Mouse (Mus musculus) heart, adult 9 months (tissue): ENCODE measurements at regions not wholly inside any gene's neighbourhood (a gene's known extent, or its start where the extent isn't known, plus 50 kb on each side); places are given as distances from the start of the nearest gene placed in this dataset.

Experiments
- DNase-seq, 2 experiments: peaks; one replicate each; pipeline ENCODE4 v3.0.0; 2022; ENCODE audit warnings: low spot score in 2 of 2

DNA sequence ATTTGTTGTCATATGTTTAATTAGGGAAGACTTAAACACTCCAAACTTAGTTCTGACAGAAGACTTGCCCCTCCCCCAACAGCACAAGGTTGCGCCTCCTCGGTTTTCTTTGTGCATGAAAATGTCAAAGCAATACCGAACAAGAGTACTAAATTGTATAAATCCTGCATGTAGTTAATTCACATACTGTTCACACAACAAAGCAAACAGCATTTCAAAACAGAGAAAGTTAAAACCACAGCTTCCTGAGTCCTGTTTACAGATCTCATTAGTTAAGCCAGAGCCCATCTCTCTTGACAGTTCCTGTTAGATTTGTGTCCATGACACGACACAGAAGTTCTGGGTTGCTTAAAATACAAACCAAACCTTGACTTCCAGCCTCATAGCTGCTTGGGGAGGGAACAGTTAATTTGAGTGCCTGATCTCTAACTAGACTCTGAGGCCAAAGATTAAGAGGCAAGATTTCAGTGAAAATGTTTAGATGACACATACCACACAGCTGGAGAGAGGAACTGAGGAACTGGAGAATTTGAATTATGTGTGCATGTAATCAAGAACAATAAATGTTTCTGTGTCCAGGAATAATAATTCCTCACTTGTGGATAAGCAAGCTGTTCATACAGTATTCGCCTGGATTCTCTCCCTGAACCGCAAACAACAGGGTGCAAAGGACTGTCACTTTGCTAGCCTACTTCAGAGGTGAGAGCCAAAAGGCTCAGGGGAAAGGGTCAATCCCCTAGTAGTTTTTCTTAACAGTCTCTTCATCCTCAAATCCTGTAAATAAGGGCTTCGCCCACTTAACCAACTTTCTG lies 113.3 kb upstream of the Tbl1xr1 start:
- DNase-seq: no peak

DNA sequence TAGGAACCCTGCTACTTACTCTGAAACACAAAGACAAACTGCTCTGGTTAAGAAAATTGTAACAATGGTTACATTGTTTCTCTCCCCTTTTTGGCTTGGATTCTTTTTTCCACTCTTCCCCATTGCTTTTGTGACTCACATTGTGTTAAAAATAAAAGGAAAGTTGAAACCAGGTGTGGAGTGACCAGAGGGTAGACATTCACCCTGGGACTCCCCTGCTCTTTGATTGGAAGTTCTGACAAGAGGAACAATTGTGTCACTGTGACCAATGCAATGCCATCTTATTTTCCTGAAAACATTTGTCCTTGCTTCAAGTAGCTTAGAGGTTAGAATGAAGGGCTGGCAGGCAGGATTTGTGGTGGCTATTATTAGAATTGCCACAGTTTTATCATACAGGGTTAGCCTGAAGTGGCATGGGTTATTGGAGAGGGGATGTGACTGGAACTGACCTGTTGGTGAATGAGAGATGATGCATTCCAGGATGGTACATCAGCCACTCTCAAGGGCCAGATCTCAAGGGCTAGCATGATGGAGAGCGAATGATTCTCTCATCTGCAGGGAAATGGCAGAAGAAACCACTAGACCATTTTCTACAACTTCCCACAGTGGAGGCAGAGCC lies 112.6 kb upstream of the Tbl1xr1 start:
- DNase-seq: peak; percentile 63 to 64

DNA sequence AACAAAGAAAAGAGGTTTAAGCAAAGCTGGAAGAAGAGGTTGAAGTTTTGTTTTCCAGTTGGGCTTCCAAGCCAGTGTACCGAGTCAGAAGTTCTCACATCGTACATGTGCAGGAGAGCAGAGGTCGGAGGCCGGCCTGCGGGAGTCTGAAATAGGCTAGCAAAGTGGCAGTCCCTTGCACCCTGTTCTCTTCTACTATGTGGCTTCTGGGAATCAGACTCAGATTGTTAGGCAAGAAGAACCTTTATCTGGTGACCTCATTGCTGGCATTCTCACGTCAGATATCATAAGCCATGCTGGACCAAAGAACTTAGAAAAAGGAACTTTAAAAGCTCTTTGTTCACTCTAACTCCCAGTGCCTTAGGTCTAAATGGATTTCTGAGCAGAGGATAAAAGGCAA lies 112.0 kb upstream of the Tbl1xr1 start:
- DNase-seq: no peak

DNA sequence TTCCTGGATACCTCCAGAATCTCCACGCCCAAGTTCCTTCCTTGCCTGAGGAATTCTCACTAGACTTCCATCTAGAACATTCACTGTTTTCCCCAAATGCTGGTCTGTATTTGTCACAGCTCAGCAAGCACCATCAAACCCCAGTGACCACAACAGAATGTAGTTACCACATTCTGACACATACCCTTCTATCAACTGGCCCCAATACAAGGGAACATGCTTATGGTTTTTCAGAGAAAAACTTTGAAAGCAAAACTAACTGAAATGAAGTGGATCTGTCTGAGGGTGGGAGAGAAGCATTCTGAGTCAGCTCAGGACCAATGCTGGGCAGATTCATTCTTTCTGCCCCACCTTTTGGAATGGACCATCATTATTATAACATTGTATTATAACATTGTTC lies 110.9 kb upstream of the Tbl1xr1 start:
- no peak for DNase-seq

DNA sequence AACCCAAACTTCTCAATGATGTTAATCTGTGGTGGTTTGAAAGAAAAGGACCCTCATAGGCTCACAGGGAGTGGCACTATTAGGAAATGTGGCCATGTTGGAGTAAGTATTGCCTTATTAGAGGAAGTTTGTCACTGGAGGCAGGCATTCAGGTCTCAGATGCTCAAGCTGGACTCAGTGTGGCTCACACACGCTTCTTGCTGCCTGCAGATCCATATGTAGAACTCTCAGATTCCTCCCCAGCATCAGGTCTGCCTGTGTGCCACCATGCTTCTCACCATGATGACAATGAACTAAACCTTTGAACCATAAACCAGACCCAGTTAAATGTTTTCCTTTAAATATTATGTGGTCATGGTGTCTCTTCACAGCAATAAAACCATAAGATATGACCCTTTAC lies 104.7 kb upstream of the Tbl1xr1 start:
- no peak for DNase-seq

DNA sequence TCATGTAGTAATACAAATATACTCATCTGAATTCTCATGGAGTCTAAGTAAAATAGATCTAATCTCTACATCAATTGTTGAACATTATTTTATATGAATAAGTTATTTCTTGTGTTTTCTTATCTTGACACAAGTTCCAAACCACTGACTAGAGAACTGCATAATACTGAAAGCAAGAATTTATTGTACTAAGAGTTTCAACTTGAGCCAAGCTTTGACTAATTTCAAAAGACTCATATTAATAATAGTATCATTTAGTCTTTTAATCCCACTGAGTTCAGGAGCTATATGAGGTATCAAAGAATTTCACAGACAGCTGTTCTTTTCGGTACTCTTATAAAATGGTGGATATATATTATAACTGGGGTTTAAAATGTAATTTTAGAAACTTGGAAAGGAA lies 103.3 kb upstream of the Tbl1xr1 start:
- DNase-seq: no peak

DNA sequence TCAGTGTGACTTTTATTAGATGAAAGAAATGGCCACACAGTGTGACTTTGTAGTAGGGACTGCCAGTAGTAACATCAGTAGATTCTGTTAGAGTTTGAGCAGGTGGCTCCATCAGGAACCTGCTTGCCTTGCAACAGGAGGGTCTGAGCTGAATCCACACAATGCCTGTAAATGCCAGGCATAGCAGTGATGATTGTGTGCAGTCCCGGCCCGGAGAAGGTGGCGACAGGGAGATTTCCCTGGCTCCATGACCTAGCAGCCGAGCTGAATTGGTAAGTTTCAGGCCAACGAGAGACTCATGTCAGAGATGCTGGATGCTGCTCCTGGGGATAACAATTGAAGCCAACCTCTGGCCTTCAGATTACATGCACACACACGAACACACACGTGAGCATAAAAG lies 102.8 kb upstream of the Tbl1xr1 start:
- no peak for DNase-seq

DNA sequence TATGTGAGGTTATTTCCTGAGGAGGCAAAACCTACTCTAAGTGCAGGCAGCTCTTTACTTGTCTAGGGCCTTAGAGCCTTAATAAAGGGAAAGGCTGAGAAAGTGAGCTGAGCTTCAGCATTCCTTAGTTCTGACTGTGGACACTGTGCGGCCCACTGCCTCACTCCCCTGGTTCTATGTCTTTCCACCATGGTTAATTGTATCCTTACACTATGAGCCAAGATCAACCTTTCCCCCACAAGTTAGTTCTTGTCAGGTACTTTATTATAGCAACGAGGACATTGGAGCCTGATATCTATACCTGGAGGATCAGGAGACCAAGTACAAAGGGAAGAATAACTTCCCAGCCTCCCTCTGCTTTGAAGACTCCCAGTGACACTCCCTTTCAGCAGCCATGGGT lies 101.7 kb upstream of the Tbl1xr1 start:
- DNase-seq: no peak

DNA sequence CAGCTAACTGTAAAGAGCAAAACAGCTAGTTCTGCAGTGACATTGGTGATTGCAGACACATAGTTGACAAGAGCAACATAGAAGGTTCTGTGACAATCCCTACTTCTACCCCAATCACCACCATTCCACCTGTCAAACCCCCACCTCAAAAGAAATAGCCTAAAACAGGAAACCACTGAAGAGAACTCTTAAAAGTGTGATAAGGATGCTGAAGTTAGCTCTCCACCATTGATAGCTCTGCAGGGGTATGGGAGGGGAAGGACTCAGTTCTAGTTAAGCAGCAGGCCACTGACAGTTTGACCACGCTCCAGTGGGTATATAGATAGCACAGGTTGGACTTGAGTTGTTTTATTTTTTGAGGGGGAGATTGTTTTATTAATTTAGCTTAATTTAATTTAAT lies 98.7 kb upstream of the Tbl1xr1 start:
- DNase-seq: no peak

DNA sequence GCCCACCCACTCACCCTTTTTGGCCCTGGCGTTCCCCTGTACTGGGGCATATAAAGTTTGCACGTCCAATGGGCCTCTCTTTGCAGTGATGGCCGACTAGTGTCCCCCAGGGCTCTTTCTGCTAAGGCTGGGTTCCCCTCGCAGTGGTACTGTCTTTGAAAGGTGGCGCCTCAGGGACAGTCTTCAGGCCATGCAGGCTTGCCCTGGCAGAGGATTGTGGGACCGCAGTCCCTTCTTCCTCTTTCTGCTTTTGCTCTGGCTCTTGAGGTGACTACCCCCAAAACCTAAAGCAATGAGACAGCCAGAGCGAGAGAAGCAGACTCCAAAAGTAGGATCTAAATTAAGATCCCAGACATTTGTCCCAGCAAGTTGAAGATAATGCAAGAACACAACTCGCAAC lies 93.5 kb upstream of the Tbl1xr1 start:
- DNase-seq: no peak

DNA sequence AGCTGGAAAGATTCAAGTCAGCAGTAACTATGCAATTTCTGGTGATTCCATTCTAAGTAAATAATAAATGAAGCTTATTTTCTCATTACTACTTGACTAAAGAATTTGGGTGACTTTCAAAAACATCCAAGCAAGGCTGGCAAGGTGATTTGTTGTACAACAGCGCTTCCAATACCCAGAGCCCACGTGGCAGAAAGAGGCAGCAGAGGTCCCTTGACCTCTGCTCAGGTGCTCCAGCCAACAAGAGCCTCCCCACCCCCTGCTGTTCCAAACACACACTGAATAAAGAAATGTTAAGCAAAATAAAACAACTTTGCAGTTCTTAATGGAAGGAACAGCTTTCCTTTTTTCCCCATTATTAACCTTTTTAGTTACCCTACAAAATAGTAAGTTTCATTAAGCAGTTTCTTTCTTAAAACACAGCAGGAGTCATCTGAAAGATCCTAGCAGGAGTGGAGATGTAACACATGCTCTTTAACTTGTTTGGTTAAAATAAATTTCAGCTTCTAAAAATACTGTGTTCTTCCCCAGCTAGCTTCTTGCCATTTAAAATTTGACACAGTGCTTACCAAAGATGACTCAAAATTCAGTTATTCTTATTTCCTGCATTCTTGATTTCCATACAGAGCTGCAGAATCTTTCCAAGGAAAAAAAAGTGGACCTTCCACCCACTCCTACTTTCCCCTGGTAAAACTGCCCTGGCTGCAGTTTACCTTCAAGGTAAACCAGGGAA lies 92.3 kb upstream of the Tbl1xr1 start:
- DNase-seq: no peak

DNA sequence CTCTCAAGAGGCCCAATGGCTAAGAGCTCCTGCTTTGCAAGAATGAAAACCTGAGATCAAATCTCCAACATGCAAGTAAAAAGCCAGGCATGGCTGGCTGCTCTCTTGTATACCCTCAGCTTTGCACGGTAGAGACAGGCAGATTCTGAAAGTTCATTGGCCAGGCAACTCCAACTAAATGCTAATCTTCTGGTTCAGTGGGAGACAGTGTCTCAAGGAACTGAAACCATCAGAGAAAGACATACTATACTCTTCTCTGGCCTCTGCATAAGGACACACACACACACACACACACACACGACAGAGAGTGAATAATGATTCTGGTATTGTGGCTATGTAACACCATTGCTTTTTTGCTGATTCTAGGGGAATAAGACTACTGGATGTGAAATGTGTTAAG lies 91.6 kb upstream of the Tbl1xr1 start:
- DNase-seq: no peak

DNA sequence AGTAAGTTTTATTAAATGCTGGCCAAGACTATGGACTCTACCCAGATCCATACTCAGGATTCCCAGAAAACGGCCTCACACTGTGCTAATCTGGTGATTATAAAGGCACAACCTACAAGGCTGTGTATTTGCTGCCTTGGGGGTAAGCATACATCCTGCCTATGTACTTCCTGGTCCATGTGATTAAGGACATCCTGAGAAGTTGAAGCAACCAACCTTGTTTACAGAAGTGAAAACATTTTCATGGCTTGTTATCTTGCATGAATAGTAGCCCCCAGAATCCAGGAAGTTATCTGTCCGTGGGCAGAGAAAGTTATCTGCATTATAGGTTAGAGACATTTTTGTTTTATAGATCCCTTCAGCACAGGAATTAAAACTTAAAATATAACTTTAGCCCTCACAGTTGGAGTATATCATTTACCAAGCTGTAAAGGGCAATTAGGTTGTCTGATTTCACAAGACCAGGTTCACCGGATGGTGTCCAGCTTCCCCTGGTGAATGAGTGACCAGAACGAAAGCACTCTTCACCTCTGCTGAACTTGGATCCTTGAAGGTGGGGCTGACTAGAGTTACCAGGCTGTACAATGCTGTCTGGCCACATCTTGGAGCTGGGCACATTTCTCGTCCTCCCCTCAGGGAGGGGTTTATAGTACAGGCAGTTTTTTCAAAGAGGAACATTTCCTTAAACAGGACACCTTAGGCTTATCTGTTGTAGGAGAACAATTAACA lies 90.1 kb upstream of the Tbl1xr1 start:
- DNase-seq: peak; percentile 47 to 52

DNA sequence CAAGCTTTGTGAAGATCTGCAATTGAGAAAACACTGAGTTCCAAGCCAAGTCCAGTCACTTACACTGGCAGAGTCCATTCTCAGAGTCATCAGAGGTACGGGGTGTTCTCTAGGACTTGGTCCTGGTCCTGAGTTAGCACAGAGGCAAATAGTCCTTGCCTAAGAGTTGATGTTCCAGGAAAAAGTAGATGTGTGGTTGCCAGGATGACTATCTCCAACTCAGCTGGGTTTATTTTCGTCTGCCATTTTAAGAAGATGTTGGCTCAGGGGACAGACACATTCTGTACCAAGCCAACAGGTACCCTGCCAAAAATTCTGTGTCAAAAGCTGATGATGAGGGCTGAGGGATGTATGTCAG lies 89.6 kb upstream of the Tbl1xr1 start:
- peak; percentile 72 to 84 for DNase-seq

DNA sequence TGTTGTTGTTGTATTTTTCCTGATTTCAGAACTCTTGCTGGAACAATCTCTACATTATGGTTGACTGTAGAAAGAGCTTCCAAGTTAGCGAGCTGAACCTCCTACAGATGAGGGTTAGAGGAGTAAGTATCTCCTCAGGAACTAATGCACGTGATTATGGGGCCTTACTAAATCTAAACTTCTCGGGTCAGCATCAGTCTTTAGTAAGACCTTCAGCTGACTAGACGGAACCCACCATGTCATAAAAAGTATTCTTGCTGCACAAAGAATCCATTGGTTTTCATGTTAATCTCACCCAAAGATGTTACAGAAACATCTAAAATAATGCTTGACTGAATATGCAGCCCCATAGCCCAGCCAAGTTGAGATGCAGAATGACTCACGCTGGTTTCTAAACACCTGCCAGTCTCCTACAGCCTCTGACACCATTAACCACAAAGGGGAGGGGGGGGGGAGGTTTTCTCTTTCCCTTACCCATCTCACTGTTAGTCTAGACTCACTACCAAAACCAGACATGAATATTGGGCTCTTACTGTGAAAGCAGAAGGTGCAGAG lies 88.9 kb upstream of the Tbl1xr1 start:
- no peak for DNase-seq

DNA sequence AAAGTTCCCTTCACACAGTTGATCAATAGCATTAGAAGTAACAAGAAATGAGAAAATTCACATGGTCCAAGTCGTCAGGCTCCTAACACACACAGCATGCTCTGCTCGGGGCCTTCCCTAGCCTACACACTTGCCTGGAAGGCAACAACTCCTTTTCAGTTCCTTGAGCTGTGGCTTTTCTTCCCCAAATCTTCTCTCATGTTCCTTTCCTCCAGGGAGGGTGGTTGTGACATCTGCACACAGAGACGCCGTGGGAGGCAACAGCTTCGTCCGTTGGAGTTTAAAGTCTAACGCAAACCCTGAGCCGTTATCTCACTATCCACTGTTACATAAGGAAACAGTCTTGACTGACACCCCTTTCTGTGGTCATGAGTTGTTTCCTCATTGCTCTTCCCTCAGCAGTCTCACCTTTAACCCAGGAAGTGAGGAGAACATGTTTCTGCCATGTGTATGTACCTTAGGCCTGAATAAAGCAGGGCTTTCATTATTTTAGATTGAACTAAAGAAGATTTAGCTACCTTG lies 88.4 kb upstream of the Tbl1xr1 start:
- DNase-seq: peak in 1 of 2 experiments; percentile 25

DNA sequence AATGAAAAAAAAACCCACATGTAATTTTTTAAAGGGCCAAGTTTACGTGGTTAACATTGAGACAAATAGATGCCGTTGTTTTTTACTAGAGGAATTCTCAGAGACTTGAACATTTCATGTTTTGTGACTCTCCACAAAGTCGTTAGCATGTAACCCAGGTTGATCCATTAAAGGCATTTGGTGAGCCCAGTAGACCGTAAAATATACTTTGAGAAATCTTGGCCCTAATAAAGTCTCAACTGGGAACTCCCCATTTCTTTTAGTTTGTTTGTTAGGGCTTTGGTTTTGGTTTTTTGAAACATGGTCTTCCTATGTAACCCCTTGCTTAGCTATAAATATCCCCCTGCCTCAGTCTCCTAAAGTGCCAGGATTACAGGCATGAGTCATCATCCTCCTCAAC lies 85.9 kb upstream of the Tbl1xr1 start:
- DNase-seq: no peak

DNA sequence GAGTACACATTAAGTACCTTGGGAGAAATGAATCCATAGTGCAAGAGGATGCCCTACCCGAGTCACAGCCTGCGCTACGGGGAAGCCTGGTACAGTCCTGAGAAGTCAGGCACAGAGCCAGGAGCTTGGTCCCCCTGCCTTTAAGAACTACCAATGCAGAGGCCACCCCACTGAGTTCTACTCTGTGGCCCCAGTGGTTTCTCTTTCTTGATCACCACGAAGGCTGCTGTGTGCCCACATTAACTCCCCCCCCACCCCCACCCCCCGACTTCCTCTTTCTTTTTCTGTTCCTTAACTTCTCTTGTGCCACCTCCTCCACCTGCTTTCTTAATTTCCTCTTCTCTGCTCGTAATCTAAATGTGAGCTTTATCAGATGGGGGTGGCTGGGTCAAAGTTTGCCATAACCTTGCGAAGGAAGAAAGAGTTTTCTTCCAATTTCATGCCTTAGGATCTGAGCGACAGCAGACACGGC lies 84.7 kb upstream of the Tbl1xr1 start:
- peak in 1 of 2 experiments; percentile 15 for DNase-seq

DNA sequence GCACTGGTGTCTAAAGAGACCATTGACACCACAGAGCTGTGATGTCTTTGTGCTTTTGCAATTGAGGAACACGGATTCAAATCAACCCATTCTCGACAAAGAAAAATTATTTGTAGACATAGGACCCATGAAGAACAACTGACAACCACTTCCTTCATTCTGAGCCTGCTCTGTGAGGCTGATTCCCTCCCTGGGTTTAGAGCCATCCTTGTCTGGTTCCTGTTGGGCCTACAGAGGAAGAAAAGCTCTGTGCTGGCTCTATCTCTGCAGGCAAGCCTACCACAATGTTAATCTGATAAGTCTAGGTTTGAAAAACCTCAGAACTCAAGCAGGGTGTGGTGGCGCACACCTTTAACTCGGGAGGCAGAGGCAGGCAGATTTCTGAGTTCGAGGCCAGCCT lies 84.2 kb upstream of the Tbl1xr1 start:
- DNase-seq: no peak

DNA sequence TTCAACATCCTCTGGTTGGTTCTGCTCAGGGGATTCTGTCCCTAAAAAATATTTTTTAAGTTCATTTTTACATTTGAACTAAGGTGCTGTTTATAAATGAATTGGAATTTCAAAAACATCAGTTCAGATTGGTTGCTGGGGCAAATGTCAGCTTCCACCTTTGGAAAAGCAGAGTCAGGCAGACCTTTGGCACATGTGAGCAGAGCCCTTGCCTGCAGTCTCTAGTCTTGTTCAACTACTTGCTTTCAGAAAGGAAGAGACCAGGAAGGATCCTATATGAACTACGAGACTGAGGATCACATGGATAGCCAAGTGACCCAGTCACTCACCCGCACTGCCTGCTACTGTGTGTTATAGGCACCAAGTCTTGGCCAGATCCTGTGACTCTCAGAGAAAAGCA lies 82.5 kb upstream of the Tbl1xr1 start:
- DNase-seq: no peak

DNA sequence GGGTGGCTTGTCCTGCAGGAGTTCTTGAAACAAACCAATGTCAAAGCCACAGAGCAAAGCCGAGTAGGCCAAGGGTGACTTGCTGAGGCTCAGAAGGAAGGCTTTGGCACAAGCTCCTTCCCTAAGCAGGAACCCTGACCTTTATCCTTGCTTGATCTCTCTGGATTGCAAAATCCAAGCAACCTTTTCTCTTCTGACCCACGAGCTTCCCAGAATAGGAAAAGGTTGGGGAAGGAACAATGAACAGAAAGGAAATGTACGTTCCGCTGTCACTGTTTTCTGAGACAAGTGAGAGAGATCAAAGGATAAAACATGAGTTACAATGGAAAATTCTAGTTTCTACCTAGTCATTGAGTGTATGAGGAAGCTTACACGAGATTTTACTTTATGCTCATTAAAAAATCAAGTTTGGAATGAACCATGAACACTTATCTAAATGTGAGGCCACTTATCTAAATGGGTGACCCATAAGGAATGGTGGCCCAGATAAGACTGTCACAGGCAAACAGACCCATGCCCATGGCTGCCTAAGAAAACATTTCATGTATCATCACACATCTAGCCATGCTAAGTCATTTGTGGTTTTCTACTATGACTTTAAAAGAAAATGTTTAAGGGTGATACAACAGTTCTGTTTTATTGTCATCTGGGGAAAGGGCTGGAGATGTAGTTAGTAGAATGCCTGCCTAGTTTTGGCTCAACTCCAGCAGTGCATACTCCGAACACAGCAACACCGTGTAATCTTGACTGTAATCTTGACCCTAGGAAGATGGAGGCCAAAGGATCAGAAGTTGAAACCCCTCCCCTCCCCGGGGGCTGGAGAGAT lies 80.7 kb upstream of the Tbl1xr1 start:
- peak; percentile 47 to 48 for DNase-seq
